Mouse (Mus musculus) 416B (cell line): Measurements from ENCODE around the gene Pkn3.
"Not testable (repeated sequence)": the region's sequence is repeated elsewhere in the genome, so short reads cannot be mapped to it uniquely, and the experiment has no call there.

Experiments
- DNase-seq: peaks from one replicate; pipeline ENCODE4 v3.0.0; 2011; ENCODE audit warnings: low read depth

Gene Pkn3

DNA sequence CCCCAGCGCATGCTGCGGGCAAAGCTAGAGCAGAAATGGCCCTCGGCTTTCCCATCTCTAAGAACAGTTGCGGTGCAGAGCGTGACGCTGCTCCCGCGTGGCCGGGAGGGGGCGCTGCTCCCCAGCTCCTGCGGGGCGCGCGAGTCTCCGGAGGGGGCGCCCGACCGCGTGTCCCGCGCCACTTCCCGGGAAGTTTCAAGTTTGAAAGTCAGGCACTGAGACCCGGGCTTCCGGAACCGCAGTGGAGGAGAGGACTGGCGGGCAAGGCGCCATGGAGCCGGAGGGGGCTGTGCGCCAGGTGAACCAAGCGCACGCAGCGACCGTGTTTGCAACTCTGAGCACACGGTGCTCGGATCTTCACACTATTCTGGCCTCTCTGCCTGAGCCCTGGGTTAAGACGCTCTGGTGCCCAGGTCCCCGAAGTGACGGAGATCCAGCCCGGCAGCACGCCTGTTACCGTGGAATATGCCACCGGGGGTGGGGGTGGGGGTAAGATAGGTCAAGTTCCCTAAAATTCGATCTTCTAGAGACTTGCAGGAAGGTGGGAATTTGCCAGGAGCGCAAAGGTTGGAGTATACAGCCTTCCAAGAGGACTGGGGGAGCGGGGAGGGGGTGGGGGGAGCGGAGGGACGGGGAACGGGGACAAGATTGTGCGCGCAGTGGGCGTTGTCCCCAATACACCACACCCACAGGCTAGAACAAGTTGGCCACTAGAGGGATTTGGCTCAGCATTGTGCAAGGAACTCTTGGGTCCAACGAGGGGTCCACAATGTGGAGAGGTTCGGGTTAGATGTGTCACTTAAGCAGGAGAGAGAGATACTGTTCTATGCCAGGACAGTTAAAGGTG lies at the start of gene Pkn3:
Gene Pkn3, plus strand, starts transcription at position 183 of the 847 bp plus-strand sequence.
- peak; percentile 97 for DNase-seq

GRCm38 (mm10) chr2:30032244-30032846 lies 45.1 kb upstream of the Pkn3 start:
- DNase-seq: no peak

DNA sequence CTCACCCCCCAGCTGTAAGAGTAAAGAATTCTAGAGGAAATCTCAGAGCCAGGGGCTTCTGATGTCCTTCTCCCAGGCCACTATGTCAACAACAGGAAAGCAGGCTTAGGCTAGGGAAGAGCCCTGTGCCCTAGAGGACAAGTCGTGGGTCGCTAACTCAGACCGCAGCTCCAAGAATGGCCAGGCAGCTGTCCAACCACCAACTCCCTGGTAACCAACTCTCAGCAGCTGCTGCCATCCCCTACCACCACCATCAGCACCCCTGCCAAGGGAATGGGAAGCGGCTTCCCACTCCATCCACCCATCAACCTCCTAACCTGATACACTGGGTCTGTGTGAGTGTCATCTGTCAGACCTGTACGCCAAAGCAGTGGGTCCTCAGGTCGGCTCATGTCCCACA lies 44.5 kb upstream of the Pkn3 start:
- DNase-seq: no peak

DNA sequence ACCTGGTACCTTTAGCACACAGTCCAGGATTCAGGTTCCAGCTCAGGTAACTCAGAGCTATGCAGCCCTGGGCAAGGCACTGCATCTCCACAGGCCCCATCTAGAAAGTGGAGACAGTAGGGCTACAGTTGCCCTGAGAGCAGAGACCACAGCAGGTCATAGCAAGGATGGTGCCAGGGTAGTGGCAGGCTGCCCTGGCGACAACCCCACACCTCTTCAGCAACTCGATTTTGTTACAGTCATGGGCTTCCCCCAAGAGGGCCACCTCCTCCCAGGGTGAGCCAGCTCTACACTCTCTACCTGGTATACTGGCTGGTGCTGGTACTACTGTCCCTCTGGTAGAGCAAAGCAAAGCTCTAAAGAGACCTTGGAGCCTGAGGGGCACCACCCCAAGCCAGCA lies 39.7 kb upstream of the Pkn3 start:
- DNase-seq: no peak

DNA sequence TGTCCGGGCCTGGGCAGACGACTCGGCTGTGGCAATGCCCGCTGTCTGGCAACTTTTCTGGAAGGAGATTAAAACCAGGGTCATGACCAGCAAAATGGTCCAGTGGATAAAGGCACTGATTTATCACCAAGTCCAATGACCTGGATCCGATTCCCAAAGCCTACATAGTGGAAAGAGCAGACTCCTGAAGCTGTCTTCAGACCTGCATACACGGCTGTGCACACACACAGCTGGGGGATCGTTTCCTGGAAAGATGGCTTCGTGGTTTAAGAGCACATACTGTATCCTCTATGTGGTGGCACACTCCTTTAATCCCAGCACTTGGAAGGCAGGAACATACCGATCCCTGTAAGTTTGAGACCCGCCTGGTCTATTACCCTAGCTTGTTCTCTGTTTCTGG lies 39.1 kb upstream of the Pkn3 start:
- DNase-seq: no peak

- no peak for DNase-seq
These were observed 37.8 kb upstream of the Pkn3 start for GRCm38 (mm10) chr2:30039687-30040086.

- peak; percentile 84 for DNase-seq
These were observed 35.0 kb upstream of the Pkn3 start for GRCm38 (mm10) chr2:30042445-30042844.

- DNase-seq: no peak
These were observed 32.9 kb upstream of the Pkn3 start for GRCm38 (mm10) chr2:30044550-30044949.

DNA sequence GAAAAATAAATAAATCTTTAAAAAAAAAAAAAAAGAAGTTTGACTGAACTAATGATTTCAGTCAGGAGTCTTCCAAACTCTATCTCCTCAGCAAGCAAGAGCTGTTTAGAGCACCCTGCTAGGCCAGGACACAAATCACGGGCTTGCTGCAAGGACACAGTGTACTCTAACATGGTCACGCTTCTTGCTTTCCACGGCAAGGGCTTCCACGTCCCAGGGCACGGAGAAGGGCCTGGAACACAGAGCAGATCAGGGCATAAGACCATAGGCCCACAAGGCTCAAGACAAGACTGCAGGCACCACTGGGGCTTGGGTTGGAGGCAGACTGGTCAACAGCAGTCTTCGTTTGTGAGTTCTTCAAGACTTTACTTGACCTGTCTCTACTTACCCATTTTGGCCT lies 30.4 kb upstream of the Pkn3 start:
- DNase-seq: no peak

DNA sequence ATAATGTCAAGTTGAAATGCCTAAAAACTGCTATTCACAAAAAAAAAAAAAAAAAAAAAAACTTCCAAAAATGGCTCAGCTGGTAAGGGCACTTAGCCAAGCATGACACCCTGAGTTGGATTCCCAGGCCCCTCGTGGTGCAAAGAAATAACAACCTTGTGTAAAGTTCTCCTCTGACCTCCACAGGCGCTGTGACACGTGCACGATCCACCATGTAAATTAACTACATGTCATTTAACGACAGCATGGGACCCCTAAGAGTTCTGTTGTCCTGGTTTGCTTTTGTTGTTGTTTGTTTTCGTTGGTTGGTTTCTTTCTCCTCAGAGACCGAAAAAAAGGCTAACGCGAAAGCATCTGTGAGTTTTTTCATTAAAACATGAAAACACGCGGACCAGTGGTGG lies 29.4 kb upstream of the Pkn3 start:
- peak; percentile 73 for DNase-seq

- peak; percentile 98 for DNase-seq
These were observed 28.6 kb upstream of the Pkn3 start, which contains the start of gene Wdr34 for GRCm38 (mm10) chr2:30048699-30049388. TSS of gene Wdr34 (minus strand) at chr2:30048881.

- DNase-seq: peak; percentile 44
These were observed 27.7 kb upstream of the Pkn3 start for GRCm38 (mm10) chr2:30049831-30050230.

DNA sequence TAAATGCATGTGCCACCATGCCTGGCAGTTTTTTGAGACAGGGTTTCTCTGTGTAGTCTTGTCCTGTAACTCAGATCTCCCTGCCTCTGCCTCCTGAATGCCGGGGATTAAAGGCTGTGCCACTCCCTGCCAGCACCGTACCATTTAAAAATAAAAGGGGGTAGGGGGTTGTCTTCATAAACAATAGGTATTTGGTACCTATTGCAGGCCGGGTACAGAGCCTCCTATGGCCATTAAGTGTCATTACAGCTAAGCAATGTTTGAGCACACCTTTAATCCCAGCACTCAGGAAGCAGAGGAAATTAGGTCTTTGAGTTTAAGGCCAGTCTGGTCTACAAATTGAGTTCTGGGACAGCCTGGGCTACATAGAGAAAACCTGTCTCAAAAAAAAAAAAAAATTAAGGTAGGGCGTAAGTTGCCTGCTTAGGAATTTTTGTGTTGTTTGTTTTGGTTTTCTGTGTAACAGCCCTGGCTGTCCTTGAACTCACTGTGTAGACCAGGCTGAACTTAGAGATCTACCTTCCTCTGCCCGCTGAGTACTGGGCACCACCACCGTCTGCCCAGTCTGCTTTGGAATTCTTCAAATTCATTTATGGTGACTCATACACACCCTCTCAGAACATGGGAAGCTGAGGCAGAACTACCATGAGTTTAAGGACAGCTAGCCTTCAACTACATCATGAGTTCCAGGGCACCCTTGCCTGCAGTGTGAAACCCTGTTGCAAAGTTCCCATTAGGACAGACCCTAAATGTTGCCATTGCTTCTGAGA lies 25.3 kb upstream of the Pkn3 start:
- peak; percentile 42 for DNase-seq

DNA sequence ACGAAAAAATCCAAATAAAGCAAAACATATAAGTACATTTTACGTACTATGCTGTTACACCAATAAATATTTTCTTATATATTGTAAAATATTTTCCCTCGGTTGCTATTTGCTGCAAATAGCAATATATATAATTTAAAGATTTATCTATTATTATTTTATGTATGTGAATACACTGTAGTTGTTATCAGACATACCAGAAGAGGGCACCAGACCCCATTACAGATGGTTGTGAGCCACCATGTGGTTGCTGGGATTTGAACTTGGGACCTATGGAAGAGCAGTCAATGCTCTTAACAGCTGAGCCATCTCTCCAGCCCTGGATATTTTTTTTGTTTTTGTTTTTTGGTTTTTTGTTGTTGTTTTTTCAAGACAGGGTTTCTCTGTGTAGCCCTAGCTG lies 22.2 kb upstream of the Pkn3 start:
- DNase-seq: not testable (repeated sequence)

DNA sequence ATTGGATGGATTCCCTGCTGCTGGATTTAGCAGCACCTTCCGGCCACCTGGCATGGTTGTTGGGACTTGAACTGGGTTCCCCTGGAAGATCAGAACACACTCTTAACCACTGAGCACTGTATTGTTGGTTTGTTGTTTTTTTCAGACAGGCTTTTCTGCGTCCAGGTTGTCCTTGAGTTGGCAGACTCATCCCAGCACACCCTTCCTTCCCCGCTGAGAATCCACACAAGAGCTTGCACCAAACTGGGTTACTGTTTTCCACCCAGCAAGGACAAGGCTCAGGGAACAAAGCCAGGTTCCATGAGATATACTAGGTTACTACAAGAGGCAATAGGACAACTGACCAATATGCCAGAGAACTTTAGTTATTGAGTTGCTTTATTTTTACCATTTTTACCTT lies 20.7 kb upstream of the Pkn3 start:
- DNase-seq: no peak

DNA sequence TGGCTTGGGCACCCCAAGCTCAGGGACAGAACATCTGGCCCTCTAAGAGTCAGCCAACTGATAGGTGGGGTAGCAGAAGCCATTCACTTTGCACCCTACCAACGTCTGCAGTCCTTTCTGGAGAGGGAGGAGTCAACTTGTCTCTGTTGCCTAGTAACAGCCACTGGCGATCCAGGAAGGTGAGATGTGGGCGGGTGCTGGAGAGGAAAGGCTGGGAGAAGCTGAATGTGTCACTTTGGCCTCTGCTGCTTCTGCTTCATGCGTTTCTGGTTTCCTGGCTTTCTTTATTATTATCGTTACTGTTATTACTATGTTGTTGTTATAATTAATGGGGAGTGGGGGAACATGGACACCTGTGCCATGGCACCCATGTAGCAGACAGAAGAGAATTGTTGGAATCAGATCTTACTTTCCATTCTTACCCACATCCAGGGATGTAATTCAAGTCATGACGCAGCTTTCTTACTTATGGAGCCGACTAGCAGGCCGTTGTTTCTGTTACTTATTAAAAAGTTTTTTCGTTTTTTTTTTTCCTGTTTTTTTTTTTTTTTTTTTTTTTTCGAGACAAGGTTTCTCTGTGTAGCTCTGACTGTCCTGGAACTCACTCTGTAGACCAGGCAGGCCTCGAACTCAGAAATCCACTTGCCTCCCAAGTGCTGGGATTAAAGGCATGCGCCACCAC lies 20.1 kb upstream of the Pkn3 start, which contains the start of gene Set:
Gene Set, plus strand, starts transcription at position 156 of the 682 bp plus-strand sequence.
- peak; percentile 87 for DNase-seq

GRCm38 (mm10) chr2:30058418-30058817 lies 19.1 kb upstream of the Pkn3 start:
- DNase-seq: no peak

DNA sequence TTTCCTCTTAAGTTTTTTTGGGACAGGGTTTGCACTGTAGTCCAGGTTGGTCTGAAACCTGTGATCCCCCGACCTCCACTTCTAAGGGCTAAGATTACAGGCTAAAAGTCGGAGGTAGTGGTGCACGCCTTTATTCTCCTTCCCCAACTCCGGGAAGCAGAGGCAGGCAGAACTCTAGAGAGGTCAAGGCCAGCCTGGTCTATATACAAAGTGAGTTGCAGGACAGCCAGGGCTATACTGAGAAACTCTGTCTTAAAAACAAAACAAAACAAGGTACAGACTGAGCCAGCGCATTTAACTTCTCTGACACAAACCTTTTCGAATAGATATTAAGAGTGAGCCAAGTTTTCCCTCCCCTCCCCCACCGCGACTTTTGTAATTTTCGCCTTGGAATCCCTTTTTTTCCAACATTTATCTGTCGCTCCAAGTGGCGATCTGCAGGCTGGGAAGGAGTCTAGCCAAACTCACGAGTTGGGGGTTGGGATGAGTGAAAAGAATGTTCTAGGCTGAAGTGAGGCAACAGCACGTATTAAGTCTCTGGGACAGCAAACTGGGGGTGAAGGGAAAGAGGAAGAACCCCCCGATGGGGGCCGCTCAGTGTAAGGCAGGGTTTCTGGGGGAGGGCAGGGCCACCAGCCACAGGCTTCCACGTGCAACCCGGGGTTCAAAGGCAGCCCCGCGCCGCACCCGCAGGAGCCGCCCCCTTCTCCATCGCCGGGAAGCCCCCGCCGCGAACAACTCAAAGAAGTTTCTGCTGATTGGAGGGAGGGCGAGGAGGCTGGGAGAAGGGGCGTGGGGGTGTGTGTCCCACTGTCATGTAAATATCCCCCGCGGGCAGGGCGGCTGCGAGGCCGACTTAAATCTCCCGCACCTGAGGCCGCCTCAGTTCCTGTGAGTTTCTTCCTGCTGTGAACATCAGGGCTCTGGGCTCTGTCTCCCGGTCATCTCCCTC lies 16.0 kb upstream of the Pkn3 start:
- peak; percentile 87 for DNase-seq

DNA sequence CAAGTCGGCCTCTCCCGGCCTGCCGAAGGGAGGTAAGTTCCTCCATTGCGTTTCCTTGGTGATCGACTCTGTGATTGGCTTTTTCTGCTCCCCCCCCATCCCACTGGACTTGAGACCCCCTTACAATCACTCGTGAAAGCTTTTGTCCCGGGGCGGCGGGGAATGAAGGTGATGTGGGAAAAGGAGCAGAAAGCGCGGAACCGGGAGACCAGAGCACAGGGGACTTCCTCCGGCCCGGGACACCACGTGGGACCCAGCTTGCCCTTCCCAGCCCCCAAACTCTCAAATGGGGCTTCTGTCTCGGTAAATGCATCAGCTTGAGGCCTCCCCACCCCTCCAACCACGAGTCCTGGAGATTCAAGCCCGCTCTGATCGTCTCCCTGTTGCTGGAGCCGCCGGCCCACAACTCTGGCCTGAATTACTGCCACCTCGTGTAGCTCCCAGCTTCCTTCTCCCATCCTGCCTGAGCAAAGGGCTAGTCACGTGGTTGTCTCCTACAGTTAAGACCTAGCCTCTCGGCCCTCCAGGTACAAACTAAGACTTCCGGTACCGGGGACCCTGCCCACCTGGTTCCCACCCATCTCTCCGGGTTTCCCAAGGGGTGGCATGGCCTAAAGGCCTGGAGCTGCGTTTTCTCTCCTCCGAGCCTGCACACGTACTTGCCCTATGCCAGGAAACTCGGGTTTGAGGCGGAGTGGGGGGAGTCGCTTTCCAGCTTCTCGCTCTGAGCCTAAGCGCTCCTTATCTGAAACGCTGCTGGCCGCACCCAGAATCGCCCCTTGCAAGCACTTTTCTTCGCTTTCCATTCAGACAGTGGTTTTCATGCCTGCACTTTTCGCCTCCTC lies 15.0 kb upstream of the Pkn3 start:
- peak; percentile 91 for DNase-seq
